Mouse (Mus musculus) heart, embryonic 16.5 days (tissue): ENCODE results near the gene Svop. TPM values are rescaled to one million over a fixed set of nuclear protein-coding genes. Genes with fewer than 3 reads are reported as not detected.

Experiments used
- ATAC-seq: fragments of 200-750 bp; cut with Nextera tagmentation; replicated peaks from 2 replicates; pipeline ENCODE4 v1.8.0; 2017; ENCODE audit warnings: moderate number of reproducible peaks; ENCODE audit not compliant: insufficient read depth, low FRiP score; ENCODE audit errors: extremely low read depth
- H3K27ac ChIP-seq: fragments of 300-500 bp; sonication (generic); 2 replicates; pipeline ENCODE4 v1.5.1; 2014; ENCODE audit warnings: mild to moderate bottlenecking, low read length, control low read depth, moderate library complexity
- H3K27me3 ChIP-seq: fragments of 300-500 bp; sonication (generic); 2 replicates; pipeline ENCODE4 v1.6.1; 2014; ENCODE audit warnings: low read length, mixed read lengths; ENCODE audit not compliant: control insufficient read depth, insufficient read depth
- H3K36me3 ChIP-seq: fragments of 300-500 bp; sonication (generic); 2 replicates; pipeline ENCODE4 v1.6.1; 2014; ENCODE audit not compliant: control insufficient read depth, insufficient read depth
- H3K4me1 ChIP-seq: fragments of 300-500 bp; sonication (generic); 2 replicates; pipeline ENCODE4 v1.6.1; 2014; ENCODE audit warnings: low read length, mixed read lengths; ENCODE audit not compliant: control insufficient read depth, insufficient read depth
- H3K4me2 ChIP-seq: fragments of 300-500 bp; sonication (generic); 2 replicates; pipeline ENCODE4 v1.6.1; 2014; ENCODE audit warnings: low read depth, mild to moderate bottlenecking, control low read depth, low read length
- H3K4me3 ChIP-seq: fragments of 300-500 bp; sonication (generic); 2 replicates; pipeline ENCODE4 v1.5.1; 2014; ENCODE audit warnings: mild to moderate bottlenecking, control low read depth, low read length
- H3K9ac ChIP-seq: fragments of 300-500 bp; sonication (generic); 2 replicates; pipeline ENCODE4 v1.6.1; 2014; ENCODE audit warnings: low read length, control low read depth
- H3K9me3 ChIP-seq: fragments of 300-500 bp; sonication (generic); replicated peaks from 2 replicates; pipeline ENCODE4 v1.6.1; 2016; ENCODE audit warnings: low read length; ENCODE audit not compliant: control insufficient read depth
- WGBS: fragments of 180-500 bp; shearing (Covaris S2); extraction: QIAGEN DNeasy Blood & Tissue Kit; methylation state at CpG from one replicate; pipeline ENCODE4 v1.1.7; 2014; 5-methylcytosine and 5-hydroxymethylcytosine counted together
- polyA plus RNA-seq: library from polyadenylated mRNA; unstranded; fragments of >200 nt; fragmentation: Nextera tagmentation; extraction: Ambion mirVana; gene quantifications from 2 replicates; pipeline ENCODE4 v1.2.1, GENCODE M21; 2015

Svop gene
- polyA plus RNA-seq, 1 experiment from 2014 or later = 0.14 TPM

- H3K4me2 ChIP-seq = no peak overlapping the region
- H3K9me3 ChIP-seq = no peaks in the 10 kb centered on the region
- no peaks in the 10 kb centered on the region for H3K36me3 ChIP-seq
- H3K27me3 ChIP-seq = no peaks in the 10 kb centered on the region
- no peak overlapping the region for H3K9ac ChIP-seq
- H3K4me3 ChIP-seq = no peak overlapping the region
- no peak for ATAC-seq
- H3K4me1 ChIP-seq = peaks cover 15% of the 10 kb centered on the region
- H3K27ac ChIP-seq = no peak overlapping the region
- WGBS = 79% methylated on average over 4 of the region's 4 CpGs
These were observed 47.6 kb downstream of the Svop start for GRCm38 (mm10) chr5:114043800-114044199.

GRCm38 (mm10) chr5:114041327-114041930 is 49.9 kb downstream of the Svop start:
- H3K36me3 ChIP-seq = no peaks in the 10 kb centered on the region
- H3K9ac ChIP-seq = no peak overlapping the region
- H3K4me2 ChIP-seq = no peak overlapping the region
- no peaks in the 10 kb centered on the region for H3K27me3 ChIP-seq
- no peak; the same call in 1 of the 2 replicates for ATAC-seq
- no peak overlapping the region for H3K4me3 ChIP-seq
- H3K9me3 ChIP-seq = no peaks in the 10 kb centered on the region
- WGBS = 15% methylated on average over 15 of the region's 15 CpGs
- H3K4me1 ChIP-seq = peaks cover 15% of the 10 kb centered on the region
- no peak overlapping the region for H3K27ac ChIP-seq

GRCm38 (mm10) chr5:114040911-114041310 is 50.5 kb downstream of the Svop start:
- no peak for ATAC-seq
- H3K4me1 ChIP-seq = peaks cover 15% of the 10 kb centered on the region
- no peak overlapping the region for H3K9ac ChIP-seq
- H3K27me3 ChIP-seq = no peaks in the 10 kb centered on the region
- H3K4me3 ChIP-seq = no peak overlapping the region
- no peak overlapping the region for H3K27ac ChIP-seq
- H3K4me2 ChIP-seq = no peak overlapping the region
- H3K36me3 ChIP-seq = no peaks in the 10 kb centered on the region
- no peaks in the 10 kb centered on the region for H3K9me3 ChIP-seq
- WGBS = 58% methylated on average over 1 of the region's 1 CpGs

- H3K9ac ChIP-seq = no peak overlapping the region
- no peak overlapping the region for H3K4me3 ChIP-seq
- peaks cover 15% of the 10 kb centered on the region for H3K4me1 ChIP-seq
- no peak overlapping the region for H3K27ac ChIP-seq
- no peaks in the 10 kb centered on the region for H3K36me3 ChIP-seq
- H3K27me3 ChIP-seq = no peaks in the 10 kb centered on the region
- H3K9me3 ChIP-seq = no peaks in the 10 kb centered on the region
- ATAC-seq = no peak
- 23% methylated on average over 8 of the region's 8 CpGs for WGBS
- H3K4me2 ChIP-seq = no peak overlapping the region
These were observed 50.9 kb downstream of the Svop start for GRCm38 (mm10) chr5:114040508-114040907.

GRCm38 (mm10) chr5:114035111-114035510 is 56.3 kb downstream of the Svop start:
- Histone ChIP-seq H3K27ac (no peak overlapping the region), H3K27me3 (no peaks in the 10 kb centered on the region), H3K4me1 (no peaks in the 10 kb centered on the region), H3K4me2 (no peak overlapping the region), H3K9ac (no peak overlapping the region), H3K9me3 (no peaks in the 10 kb centered on the region), H3K4me3 (no peak overlapping the region), H3K36me3 (no peaks in the 10 kb centered on the region)
- ATAC-seq = no peak
- 61% methylated on average over 10 of the region's 10 CpGs for WGBS

DNA sequence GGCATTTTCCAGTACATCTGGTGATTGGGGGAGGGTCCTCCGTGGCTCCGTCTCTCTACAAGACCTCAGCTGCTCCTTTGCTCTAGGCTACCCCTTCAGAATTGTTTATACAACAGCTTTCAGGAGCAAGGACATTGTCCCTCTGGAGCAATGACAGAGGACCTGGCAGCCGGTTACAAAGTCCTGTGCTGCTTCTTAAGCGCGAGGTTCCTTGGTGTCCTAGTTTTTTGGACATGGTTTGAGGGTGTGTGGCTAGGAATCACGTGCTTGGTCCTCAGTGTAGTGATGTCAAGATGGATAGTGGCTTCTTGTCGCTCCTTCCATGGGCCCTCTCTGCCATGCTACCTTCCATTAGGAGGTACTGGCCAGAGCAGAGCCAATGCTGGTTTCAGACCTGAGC is 57.0 kb downstream of the Svop start:
- no peak overlapping the region for H3K9ac ChIP-seq
- WGBS = 75% methylated on average over 7 of the region's 7 CpGs
- H3K36me3 ChIP-seq = no peaks in the 10 kb centered on the region
- no peak overlapping the region for H3K27ac ChIP-seq
- H3K4me3 ChIP-seq = no peak overlapping the region
- no peaks in the 10 kb centered on the region for H3K9me3 ChIP-seq
- H3K4me1 ChIP-seq = no peaks in the 10 kb centered on the region
- no peaks in the 10 kb centered on the region for H3K27me3 ChIP-seq
- ATAC-seq = no peak
- no peak overlapping the region for H3K4me2 ChIP-seq

DNA sequence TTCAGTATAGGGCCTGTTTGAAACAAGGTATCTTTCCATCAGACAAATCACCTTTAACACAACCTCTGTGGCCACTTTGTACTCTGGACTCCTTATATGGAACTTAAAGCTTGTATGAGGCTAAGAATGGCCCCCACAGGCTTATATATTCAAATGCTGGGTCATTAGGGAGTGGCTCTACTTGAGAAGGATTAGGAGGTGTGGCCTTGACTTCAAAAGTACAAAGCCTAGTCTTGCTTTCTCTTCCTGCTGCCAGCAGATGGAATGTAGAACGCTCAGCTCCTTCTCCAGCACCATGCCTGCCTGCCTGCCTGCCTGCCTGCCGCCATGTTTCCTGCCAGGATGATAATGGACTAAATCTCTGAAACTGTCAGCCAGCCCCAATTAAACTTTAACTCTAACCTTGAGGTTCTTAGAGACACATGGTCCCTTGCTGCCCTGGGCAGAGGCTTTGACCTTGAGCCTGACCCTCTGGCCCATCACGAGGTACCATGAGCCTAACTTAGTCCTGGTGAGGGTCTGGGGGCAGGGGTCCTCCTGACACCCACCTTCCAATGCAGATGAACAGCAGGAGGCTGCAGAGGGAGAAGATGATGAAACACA is 59.1 kb downstream of the Svop start:
- no peaks in the 10 kb centered on the region for H3K4me1 ChIP-seq
- 78% methylated on average over 3 of the region's 3 CpGs for WGBS
- ATAC-seq = no peak
- H3K4me3 ChIP-seq = no peak overlapping the region
- H3K9ac ChIP-seq = no peak overlapping the region
- no peaks in the 10 kb centered on the region for H3K36me3 ChIP-seq
- H3K27ac ChIP-seq = no peak overlapping the region
- H3K4me2 ChIP-seq = no peak overlapping the region
- H3K9me3 ChIP-seq = no peaks in the 10 kb centered on the region
- no peaks in the 10 kb centered on the region; the same call in 1 of the 2 replicates for H3K27me3 ChIP-seq

DNA sequence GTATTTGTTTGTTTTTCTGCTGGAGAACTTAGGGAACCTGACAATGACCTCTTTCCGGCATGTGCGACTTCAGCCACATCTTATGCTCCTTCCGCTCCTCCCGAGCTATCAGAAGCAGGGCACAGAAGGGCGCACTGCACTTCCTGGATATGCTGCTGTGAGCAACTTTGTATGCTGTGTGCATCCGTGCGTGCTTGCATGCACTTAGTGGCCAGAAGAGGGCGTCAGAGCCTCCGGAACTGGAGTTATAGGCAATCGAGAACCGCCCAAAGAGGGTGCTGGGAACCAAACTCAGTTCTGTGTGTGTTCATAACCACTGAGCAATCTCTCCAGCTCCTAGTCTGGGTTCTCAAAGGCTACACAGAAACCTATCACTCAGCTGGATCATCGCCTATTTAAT is 60.7 kb downstream of the Svop start:
- Histone ChIP-seq H3K9me3 (no peaks in the 10 kb centered on the region), H3K4me2 (no peak overlapping the region), H3K27me3 (no peaks in the 10 kb centered on the region; the same call in 1 of the 2 replicates), H3K9ac (no peak overlapping the region), H3K27ac (no peak overlapping the region), H3K4me1 (no peaks in the 10 kb centered on the region), H3K4me3 (no peak overlapping the region), H3K36me3 (no peaks in the 10 kb centered on the region)
- WGBS = 85% methylated on average over 12 of the region's 12 CpGs
- ATAC-seq = no peak

GRCm38 (mm10) chr5:114028111-114028510 is 63.3 kb downstream of the Svop start:
- WGBS = 74% methylated on average over 12 of the region's 12 CpGs
- H3K4me2 ChIP-seq = no peak overlapping the region
- no peak for ATAC-seq

More at GRCm38 (mm10) chr5:114028111-114028510, 63.3 kb downstream of the Svop start:
- Histone ChIP-seq H3K4me1 (peaks cover 2% of the 10 kb centered on the region; the same call in 1 of the 2 replicates), H3K36me3 (no peaks in the 10 kb centered on the region), H3K27me3 (no peaks in the 10 kb centered on the region; the same call in 1 of the 2 replicates), H3K4me3 (no peak overlapping the region), H3K9ac (no peak overlapping the region), H3K27ac (no peak overlapping the region), H3K9me3 (no peaks in the 10 kb centered on the region)
